Mouse (Mus musculus): ENCODE data around the gene Sbf2.

The Sbf2 gene

DNA sequence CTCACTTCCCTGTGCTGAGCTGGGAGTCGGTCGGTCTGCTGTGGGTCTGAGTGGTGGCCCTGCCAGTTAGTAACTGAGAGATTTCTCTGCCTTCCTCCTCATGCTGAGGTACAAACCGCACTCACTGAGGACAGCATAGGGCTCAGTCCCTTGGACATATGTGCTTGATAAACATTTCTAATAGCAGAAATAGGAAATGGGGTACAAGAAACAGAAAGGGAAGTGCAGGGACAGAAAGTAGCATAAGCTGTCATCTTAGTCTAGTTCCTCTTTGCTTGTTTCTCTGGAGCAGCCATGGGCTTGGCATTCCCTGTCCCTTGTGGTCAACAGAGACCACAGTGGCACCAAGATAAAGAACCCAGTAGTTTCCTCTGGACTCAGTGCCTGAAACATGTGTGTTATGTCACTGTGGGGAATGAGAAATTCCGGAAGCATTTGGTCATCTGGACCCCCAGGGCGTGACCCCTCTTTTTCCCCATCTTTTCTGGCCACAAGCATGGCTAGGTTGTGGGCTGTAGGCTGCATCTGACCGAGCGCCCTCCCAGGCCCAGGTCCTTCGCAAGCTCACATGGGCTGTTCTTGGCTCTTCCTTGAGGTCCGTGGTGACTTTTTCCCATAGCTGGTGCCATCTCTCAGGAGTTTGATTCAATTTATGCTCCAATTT lies 301.2 kb downstream of the Sbf2 start:
- peak; percentile 48 for DNase-seq (ENCODE audit: low read depth, low spot score)

DNA sequence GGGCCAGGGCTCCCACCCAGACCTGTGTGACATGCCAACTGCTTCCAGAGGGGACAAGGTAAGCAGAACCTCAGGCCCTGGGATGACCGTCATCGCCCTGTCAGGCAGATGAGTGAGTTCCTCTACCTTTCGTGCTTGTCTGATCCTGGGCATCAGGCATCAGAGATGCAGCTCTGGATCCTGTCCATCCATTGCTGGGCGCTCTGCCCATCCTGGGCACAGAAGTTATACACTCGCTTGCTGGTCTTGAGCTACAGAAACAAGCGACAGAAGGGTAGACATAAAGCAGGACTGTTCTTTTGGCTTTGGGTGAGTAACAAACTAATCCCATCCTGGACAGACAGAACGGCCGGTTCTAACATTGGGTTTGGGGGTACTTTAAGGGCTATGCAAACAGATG lies 305.5 kb downstream of the Sbf2 start:
- no peak for DNase-seq (ENCODE audit: low read depth, low spot score)

GRCm38 (mm10) chr7:110307741-110308140 lies 307.0 kb downstream of the Sbf2 start:
- peak; percentile 27 for DNase-seq (ENCODE audit: low read depth, low spot score)

DNA sequence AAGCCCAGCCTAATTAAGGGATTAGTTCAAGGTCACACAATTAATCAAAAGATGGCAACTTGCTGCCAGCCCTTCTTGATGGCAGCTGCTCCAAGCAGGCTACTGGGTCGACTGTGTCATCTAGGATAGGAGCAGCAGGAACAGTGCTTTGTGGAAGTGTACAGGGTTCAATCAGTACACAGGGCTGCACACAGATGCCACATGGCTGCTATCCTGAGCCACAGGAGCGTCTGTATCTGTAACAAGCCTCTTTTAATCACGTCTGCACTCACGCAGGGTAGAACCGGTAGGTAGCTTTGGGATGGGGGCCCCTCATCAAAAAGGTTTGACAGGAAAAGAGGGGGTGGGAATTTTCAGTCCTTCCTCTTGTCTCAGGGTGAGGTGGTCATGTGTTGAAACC lies 308.4 kb downstream of the Sbf2 start:
- no peak for DNase-seq (ENCODE audit: low read depth, low spot score)

DNA sequence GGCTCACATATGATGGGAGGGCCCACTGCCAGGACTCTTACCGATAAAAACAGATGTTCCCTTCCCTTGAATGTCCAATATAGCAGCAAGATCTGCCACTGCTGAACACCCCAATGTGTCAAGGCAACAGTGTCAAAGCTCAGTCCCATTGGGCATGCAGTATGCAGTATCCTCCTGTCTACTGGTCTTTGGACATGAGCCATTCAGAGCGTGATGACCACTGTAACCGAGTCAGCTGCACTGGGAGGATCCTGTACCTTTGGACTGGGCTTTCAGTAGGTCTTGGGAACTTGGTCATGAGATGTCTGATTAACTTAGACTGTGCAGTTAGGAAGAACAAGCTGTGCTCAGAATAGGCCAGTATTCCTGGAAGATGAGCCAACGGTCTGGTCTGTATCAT lies 309.2 kb downstream of the Sbf2 start:
- DNase-seq (ENCODE audit: low read depth, low spot score) = peak; percentile 30

GRCm38 (mm10) chr7:110302886-110303285 lies 311.8 kb downstream of the Sbf2 start:
- no peak for DNase-seq (ENCODE audit: low read depth, low spot score)

GRCm38 (mm10) chr7:110298739-110299410 lies 315.8 kb downstream of the Sbf2 start:
- no peak for DNase-seq (ENCODE audit: low read depth, low spot score)

- no peak for DNase-seq (ENCODE audit: low read depth, low spot score)
Observed at GRCm38 (mm10) chr7:110298090-110298489, 316.6 kb downstream of the Sbf2 start.

GRCm38 (mm10) chr7:110297611-110298010 lies 317.1 kb downstream of the Sbf2 start:
- DNase-seq (ENCODE audit: low read depth, low spot score) = peak; percentile 83

GRCm38 (mm10) chr7:110296889-110297603 lies 317.7 kb downstream of the Sbf2 start:
- DNase-seq (ENCODE audit: low read depth, low spot score) = peak; percentile 88

GRCm38 (mm10) chr7:110289647-110290046 lies 325.1 kb downstream of the Sbf2 start:
- DNase-seq (ENCODE audit: low read depth, low spot score) = no peak

DNA sequence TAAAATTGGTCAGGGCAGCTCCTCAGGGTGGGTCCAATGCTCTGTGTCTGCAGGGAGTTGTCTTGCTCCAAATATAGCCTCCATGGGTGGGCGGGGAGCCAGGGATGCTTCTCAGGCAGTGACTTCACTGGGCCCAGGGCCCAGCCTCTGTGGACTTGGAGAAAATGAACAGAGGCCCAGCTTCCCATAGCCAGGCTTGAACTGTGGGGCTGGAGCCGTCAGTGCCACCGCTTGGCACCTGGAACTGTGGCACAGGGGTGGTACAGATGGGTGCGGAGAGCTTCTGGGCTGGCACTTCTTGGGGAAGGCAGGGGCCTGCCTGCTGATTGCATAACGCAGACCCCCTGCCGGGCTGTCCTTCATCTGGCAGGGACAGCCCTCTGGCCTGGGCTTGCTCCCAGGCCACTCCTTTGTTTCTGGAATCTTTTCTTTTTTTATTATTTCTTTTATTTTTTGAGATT lies 326.0 kb downstream of the Sbf2 start:
- DNase-seq (ENCODE audit: low read depth, low spot score) = peak; percentile 92

DNA sequence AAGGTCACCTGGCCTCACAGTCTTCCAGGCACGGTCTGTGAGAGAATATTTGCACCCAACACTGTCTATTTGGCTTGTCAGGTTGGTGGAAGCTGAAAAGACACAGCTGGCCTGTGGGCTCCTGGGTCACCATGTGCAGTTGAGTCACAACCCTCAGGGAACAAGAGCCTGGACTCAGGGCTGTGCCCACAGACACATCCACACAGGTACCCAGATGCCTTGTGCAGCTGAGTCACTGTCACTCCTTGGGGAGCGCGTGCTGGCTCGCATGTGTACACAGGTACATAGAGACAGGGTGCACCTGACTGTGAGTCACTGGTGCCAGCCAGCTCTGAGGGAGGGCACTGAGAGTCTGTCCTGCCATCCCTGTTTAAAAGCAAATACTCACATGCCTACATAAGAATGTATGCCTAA lies 326.5 kb downstream of the Sbf2 start:
- DNase-seq (ENCODE audit: low read depth, low spot score) = no peak

- peak; percentile 22 for DNase-seq (ENCODE audit: low read depth, low spot score)
Observed at GRCm38 (mm10) chr7:110287476-110288071, 327.1 kb downstream of the Sbf2 start.

DNA sequence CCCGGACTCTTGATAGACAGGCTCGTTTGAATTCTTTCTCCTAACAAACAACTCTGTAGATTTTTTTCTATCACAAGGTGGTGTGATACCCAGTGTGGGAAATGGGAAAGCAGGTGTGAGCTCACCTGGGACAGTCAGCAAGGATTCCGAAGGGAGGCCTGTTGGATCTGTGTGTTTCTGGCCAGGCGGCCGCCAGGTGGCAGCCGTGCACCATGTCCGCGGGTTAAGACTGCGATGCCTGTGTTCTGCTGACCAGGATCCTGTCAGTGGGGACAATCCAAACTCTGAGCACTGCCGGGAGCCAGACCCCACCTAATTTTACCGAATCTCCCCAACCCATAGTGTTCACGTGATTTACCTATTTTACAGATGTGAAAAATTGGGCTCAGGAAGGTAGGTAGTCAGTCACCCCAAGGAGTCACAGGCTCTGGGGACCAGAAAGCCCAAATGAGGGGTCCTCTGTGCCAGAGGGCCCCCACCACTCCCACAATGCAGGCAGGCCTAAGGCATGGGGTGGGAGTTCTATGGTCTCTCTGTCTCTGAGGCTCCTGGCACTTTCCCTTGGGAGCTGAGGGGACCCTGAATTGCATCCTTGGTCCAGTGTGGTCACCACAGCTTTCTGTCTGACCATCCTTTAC lies 327.8 kb downstream of the Sbf2 start:
- peak; percentile 69 for DNase-seq (ENCODE audit: low read depth, low spot score)

DNA sequence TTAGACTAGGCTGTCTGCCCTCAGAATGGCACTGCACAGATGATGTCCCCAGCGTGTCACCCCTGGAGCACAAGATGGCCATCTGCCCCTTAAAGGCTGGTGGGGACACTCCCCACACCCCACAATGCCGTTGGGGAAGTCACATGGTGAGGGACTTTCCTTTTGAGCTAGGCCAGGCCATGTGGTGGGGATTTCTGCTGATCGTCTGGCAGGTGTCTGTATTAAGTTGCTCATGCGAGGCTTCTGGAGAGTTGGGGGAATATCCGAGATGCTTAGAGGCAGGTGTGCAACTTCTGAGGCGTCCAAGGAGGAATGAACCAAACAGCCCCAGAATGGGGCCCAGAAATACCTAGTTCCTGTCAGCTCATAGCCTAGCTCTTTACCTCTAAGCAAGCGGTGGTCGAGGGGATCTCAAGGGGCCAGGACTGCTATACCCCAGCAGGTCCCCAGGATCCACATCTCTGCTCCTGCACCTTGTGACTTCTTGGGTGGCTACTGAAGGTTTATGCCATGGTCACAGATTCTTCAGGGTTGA lies 328.5 kb downstream of the Sbf2 start:
- no peak for DNase-seq (ENCODE audit: low read depth, low spot score)

DNA sequence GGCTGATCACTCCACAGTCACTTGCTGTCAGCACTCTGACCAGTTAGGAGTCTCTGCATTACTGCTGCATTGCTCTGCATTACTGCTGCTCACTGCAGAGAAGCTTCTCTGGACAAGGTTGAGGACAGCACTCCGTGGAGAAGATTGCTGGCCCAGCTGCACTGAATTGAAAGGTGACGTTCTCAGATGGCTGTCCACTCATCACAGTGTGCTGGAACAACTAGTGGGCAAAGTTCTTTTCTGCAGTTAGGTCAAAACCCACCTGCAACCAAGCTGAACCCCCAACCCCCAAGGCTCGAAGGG lies 328.9 kb downstream of the Sbf2 start:
- no peak for DNase-seq (ENCODE audit: low read depth, low spot score)

GRCm38 (mm10) chr7:110285076-110285848 lies 329.5 kb downstream of the Sbf2 start:
- DNase-seq (ENCODE audit: low read depth, low spot score) = no peak

DNA sequence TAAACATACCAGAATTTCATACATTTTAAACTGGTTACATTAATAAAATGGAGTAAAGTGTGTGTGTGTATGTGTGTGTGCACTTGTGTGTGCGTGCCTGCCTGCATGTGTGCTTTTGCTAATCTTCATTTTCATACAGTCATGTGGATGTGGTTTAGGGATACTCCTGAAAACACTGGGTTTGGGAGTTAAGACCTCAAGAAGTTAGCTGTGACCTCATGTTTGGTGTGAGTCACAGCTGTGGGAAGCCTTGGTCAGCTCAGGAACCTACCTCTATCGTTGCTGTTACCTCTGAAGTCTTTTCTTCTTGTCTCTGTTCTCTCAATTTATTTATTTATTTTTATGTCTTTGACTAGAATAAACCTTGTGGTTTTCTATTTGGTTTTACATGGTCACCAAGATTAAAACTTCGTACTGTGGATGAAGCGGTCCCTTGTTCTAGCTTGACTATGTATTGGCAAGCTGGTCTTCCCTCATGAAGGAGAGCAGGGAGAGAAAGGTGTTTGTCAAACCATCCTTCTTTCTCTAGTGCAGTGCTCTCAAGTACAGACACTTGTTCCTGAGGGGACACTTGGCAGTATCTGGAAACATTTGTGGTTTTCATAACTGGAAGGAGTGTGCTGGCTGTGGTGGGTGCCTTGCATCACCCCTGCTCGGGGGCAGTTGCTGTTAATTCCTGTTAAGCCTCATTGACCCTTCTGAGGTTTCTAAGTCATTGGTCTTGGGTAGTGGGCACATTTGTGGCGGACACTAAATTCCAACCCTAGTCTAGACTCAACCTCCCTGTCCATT lies 331.0 kb downstream of the Sbf2 start:
- no peak for DNase-seq (ENCODE audit: low read depth, low spot score)

DNA sequence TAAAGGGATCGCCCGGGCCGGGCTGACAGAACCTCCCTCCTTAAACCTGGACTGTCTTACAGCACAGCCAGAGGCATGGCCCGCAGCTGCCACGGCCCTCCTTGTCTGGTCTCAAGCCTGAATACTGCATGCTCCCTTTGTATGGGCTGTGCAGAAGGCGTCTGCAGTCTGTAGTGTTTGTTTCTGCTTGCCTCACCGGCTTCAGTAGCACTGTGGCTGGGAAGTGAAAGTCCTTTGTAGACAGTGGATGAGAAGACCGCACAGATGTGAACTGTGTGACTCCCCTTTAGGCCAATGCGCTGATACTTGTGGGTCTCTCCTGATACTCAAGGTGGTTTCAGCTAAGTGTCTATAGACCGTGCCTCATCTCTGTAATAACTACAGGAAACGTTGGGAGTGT lies 331.9 kb downstream of the Sbf2 start:
- no peak for DNase-seq (ENCODE audit: low read depth, low spot score)
